Mouse (Mus musculus) intestine, embryonic 14.5 days (tissue): ENCODE results near the gene Pcdh18. TPM values are rescaled to one million over a fixed set of nuclear protein-coding genes. Genes with fewer than 3 reads are reported as not detected.

Experiments
- ATAC-seq: fragments of 200-750 bp; cut with Nextera tagmentation; replicated peaks from 2 replicates; pipeline ENCODE4 v1.8.0; 2017; ENCODE audit warnings: low read depth, moderate number of reproducible peaks, moderate TSS enrichment, moderate library complexity; ENCODE audit not compliant: low FRiP score, low TSS enrichment
- DNase-seq: peaks from one replicate; pipeline ENCODE4 v3.0.0-alpha.2; 2018; ENCODE audit warnings: low spot score
- H3K27ac ChIP-seq: fragments of 300-500 bp; sonication (generic); 2 replicates; pipeline ENCODE4 v1.5.1; 2014; ENCODE audit warnings: low read depth, mild to moderate bottlenecking, control low read depth
- H3K27me3 ChIP-seq: fragments of 300-500 bp; sonication (generic); replicated peaks from 2 replicates; pipeline ENCODE4 v1.6.1; 2014; ENCODE audit warnings: low read length, control low read depth; ENCODE audit not compliant: control insufficient read depth, insufficient read depth
- H3K36me3 ChIP-seq: fragments of 300-500 bp; sonication (generic); 2 replicates; pipeline ENCODE4 v1.6.1; 2014; ENCODE audit warnings: low read length, control low read depth; ENCODE audit not compliant: control insufficient read depth, insufficient read depth
- H3K4me1 ChIP-seq: fragments of 300-500 bp; sonication (generic); replicated peaks from 2 replicates; pipeline ENCODE4 v1.6.1; 2014; ENCODE audit warnings: low read length, control low read depth, mixed read lengths; ENCODE audit not compliant: control insufficient read depth, insufficient read depth
- H3K4me2 ChIP-seq: fragments of 300-500 bp; sonication (generic); 2 replicates; pipeline ENCODE4 v1.6.1; 2014; ENCODE audit warnings: low read length
- H3K4me3 ChIP-seq: fragments of 300-500 bp; sonication (generic); 2 replicates; pipeline ENCODE4 v1.5.1; 2014; ENCODE audit warnings: low read depth, low read length, control low read depth, mixed read lengths
- H3K9ac ChIP-seq: fragments of 300-500 bp; sonication (generic); 2 replicates; pipeline ENCODE4 v1.6.1; 2014; ENCODE audit warnings: mild to moderate bottlenecking, low read length
- H3K9me3 ChIP-seq: fragments of 300-500 bp; sonication (generic); 2 replicates; pipeline ENCODE4 v1.6.1; 2016; ENCODE audit warnings: low read length, control low read depth; ENCODE audit not compliant: control insufficient read depth
- WGBS: fragments of 180-500 bp; shearing (Covaris S2); extraction: QIAGEN DNeasy Blood & Tissue Kit; methylation state at CpG from one replicate; pipeline ENCODE4 v1.1.7; 2014; 5-methylcytosine and 5-hydroxymethylcytosine counted together
- polyA plus RNA-seq: library from polyadenylated mRNA; unstranded; fragments of >200 nt; fragmentation: Nextera tagmentation; extraction: Ambion mirVana; gene quantifications from 2 replicates; pipeline ENCODE4 v1.2.1, GENCODE M21; 2014

Gene Pcdh18
- polyA plus RNA-seq, 1 experiment from 2014 or later, result 61.4 TPM

DNA sequence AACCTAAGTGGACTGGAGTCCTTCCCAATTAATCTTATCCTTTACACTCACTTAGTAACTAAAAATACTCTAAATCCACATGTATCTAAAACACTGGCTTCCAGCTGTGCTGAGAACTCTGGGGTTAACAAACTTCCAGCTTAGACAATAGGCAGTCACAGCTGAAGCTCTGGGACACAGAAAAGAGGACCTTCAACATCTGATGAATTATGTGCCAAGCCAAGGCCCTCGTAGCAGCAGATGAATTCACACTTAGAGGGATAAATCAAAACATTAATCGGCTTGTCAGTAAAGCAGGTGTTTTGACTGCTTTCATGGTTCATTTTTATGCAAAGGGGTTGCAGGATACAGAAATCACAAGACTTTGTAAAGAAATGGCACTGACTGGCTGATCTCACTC lies 57.2 kb downstream of the Pcdh18 start:
- H3K36me3 ChIP-seq, result no peaks in the 10 kb centered on the region
- H3K27me3 ChIP-seq, result no peaks in the 10 kb centered on the region
- DNase-seq, result no peak
- no peaks in the 10 kb centered on the region for H3K4me1 ChIP-seq
- H3K27ac ChIP-seq, result no peak overlapping the region
- WGBS, result 46% methylated on average over 2 of the region's 2 CpGs
- H3K9me3 ChIP-seq, result no peaks in the 10 kb centered on the region
- H3K9ac ChIP-seq, result no peak overlapping the region
- no peak overlapping the region for H3K4me2 ChIP-seq
- no peak for ATAC-seq
- no peak overlapping the region for H3K4me3 ChIP-seq
